Comparison of ENCODE assay signal across 17 mouse cellular contexts in genomic region chr2:13104388-13104787, GRCm38 (mm10).
"Had no signal": no experiment of that assay in that cellular context is flagged by ENCODE, and none has a peak within 500 bp of the region (broad histone marks: within the 10 kb centered on the region; RNA-seq: fewer than 3 reads in every experiment).

No protein-coding gene starts in this region.

- H3K27ac ChIP-seq: limb, embryonic 13.5 days; liver, embryonic 15.5 days; midbrain, embryonic 12.5 days; neural tube, embryonic 13.5 days had no signal

- H3K36me3 ChIP-seq: limb, embryonic 13.5 days; liver, embryonic 15.5 days; midbrain, embryonic 12.5 days; neural tube, embryonic 13.5 days had no signal

- H3K9ac ChIP-seq: limb, embryonic 13.5 days; liver, embryonic 15.5 days; midbrain, embryonic 12.5 days; neural tube, embryonic 13.5 days had no signal

- DNase-seq: layer of hippocampus, adult 9-11 months; lung, adult 2 months; lung, postnatal 4 days; retina, postnatal 1 day; right cerebral cortex, postnatal 4 days; spleen, adult 18-20 months; thymus, adult 18-20 months; thymus, postnatal 14 days had no signal

- H3K4me3 ChIP-seq: limb, embryonic 13.5 days; liver, embryonic 15.5 days; midbrain, embryonic 12.5 days; neural tube, embryonic 13.5 days had no signal

- ATAC-seq: hindbrain, embryonic 16.5 days; inflammation-experienced regulatory T-cells, adult 6 months; intestine, postnatal 0 days; lung, postnatal 0 days; midbrain, embryonic 16.5 days had no signal

- H3K4me2 ChIP-seq: limb, embryonic 13.5 days; liver, embryonic 15.5 days; midbrain, embryonic 12.5 days; neural tube, embryonic 13.5 days had no signal

- H3K4me1 ChIP-seq: liver, embryonic 15.5 days; midbrain, embryonic 12.5 days; neural tube, embryonic 13.5 days had no signal

- H3K27me3 ChIP-seq: limb, embryonic 13.5 days; liver, embryonic 15.5 days; midbrain, embryonic 12.5 days; neural tube, embryonic 13.5 days had no signal

- H3K9me3 ChIP-seq: limb, embryonic 13.5 days; liver, embryonic 15.5 days; midbrain, embryonic 12.5 days; neural tube, embryonic 13.5 days had no signal
